Mouse (Mus musculus) lung, embryonic 15.5 days (tissue): Measurements from ENCODE around the gene Cacng8. TPM values are rescaled to one million over a fixed set of nuclear protein-coding genes. Genes with fewer than 3 reads are reported as not detected.

Experiments used
- ATAC-seq: fragments of 200-750 bp; cut with Nextera tagmentation; 2 replicates; pipeline ENCODE4 v1.8.0; 2017; ENCODE audit warnings: moderate number of reproducible peaks, borderline replicate concordance; ENCODE audit not compliant: low FRiP score, low TSS enrichment; ENCODE audit errors: extremely low read depth
- H3K27ac ChIP-seq: fragments of 300-500 bp; sonication (generic); 2 replicates; pipeline ENCODE4 v1.5.1; 2015; ENCODE audit warnings: moderate library complexity, mild to moderate bottlenecking, inconsistent platforms
- H3K27me3 ChIP-seq: fragments of 300-500 bp; sonication (generic); 2 replicates; pipeline ENCODE4 v1.6.1; 2015; ENCODE audit warnings: inconsistent platforms
- H3K36me3 ChIP-seq: fragments of 300-500 bp; sonication (generic); 2 replicates; pipeline ENCODE4 v1.6.1; 2015; ENCODE audit warnings: inconsistent platforms
- H3K4me1 ChIP-seq: fragments of 300-500 bp; sonication (generic); 2 replicates; pipeline ENCODE4 v1.6.1; 2015; ENCODE audit warnings: inconsistent platforms
- H3K4me2 ChIP-seq: fragments of 300-500 bp; sonication (generic); 2 replicates; pipeline ENCODE4 v1.6.1; 2015; ENCODE audit warnings: inconsistent platforms, mild to moderate bottlenecking, moderate library complexity
- H3K4me3 ChIP-seq: fragments of 300-500 bp; sonication (generic); 2 replicates; pipeline ENCODE4 v1.5.1; 2015; ENCODE audit warnings: mild to moderate bottlenecking, inconsistent platforms
- H3K9ac ChIP-seq: fragments of 300-500 bp; sonication (generic); 2 replicates; pipeline ENCODE4 v1.6.1; 2015; ENCODE audit warnings: inconsistent platforms
- H3K9me3 ChIP-seq: fragments of 300-500 bp; sonication (generic); 2 replicates; pipeline ENCODE4 v1.6.1; 2016; ENCODE audit warnings: inconsistent platforms
- WGBS: fragments of 180-500 bp; shearing (Covaris S2); methylation state at CpG from one replicate; pipeline ENCODE4 v1.1.7; 2015; 5-methylcytosine and 5-hydroxymethylcytosine counted together
- polyA plus RNA-seq: library from polyadenylated mRNA; unstranded; fragments of >200 nt; fragmentation: Nextera tagmentation; extraction: Ambion mirVana; gene quantifications from 2 replicates; pipeline ENCODE4 v1.2.1, GENCODE M21; 2015

Gene Cacng8
- polyA plus RNA-seq, result 2.2 and 2.4 TPM in 2 replicates

GRCm38 (mm10) chr7:3390413-3391080 lies at the start of gene Cacng8:
Gene Cacng8 (plus strand): TSS chr7:3390683.
- H3K9ac ChIP-seq, result no peak within 1 kb of the TSS
- 0% methylated on average over 7 of the region's 7 CpGs for WGBS
- ATAC-seq, result no peak

GRCm38 (mm10) chr7:3343861-3344260 lies 46.6 kb upstream of the Cacng8 start:
- no peaks in the 10 kb centered on the region for H3K27me3 ChIP-seq
- 93% methylated on average over 3 of the region's 3 CpGs for WGBS
- ATAC-seq, result no peak

More at GRCm38 (mm10) chr7:3390413-3391080, at the start of gene Cacng8:
- peak within 1 kb of the TSS; percentile 57 for H3K4me2 ChIP-seq
- peak within 1 kb of the TSS; percentile 36 for H3K4me3 ChIP-seq
- H3K9me3 ChIP-seq, result no peaks in the 10 kb centered on the region
- no peak within 1 kb of the TSS for H3K27ac ChIP-seq
- peaks cover 12% of the 10 kb centered on the region; the same call in 1 of the 2 replicates for H3K4me1 ChIP-seq
- no peaks in the 10 kb centered on the region for H3K36me3 ChIP-seq
- H3K27me3 ChIP-seq, result no peaks in the 10 kb centered on the region

DNA sequence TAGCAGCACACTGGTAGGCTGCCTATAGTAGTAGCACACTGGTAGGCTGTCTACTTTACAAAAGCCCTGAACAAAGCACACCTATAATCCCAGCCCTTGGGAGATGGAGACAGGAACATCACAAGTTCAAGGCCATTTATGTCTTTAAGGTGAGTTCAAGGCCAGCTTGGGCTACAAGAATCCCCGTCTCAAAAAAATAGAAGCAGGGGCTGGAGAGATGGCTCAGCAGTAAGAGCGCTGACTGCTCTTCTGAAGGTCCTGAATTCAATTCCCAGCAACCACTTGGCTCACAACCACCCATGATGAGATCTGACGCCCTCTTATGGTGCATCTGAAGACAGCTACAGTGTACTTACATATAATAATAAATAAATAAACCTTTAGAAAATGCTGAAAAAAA lies 45.2 kb upstream of the Cacng8 start:
- Histone ChIP-seq H3K36me3 (0 out of 2 replicates have a peak, but pooled peaks cover 3% of the 10 kb centered on the region), H3K4me1 (no peaks in the 10 kb centered on the region), H3K27me3 (no peaks in the 10 kb centered on the region), H3K27ac (no peak overlapping the region), H3K4me3 (no peak overlapping the region), H3K9ac (no peak overlapping the region), H3K4me2 (no peak overlapping the region), H3K9me3 (no peaks in the 10 kb centered on the region)
- WGBS, result 82% methylated on average over 3 of the region's 3 CpGs
- ATAC-seq, result no peak

More at GRCm38 (mm10) chr7:3343861-3344260, 46.6 kb upstream of the Cacng8 start:
- H3K9ac ChIP-seq, result no peak overlapping the region
- H3K36me3 ChIP-seq, result 0 out of 2 replicates have a peak, but pooled peaks cover 3% of the 10 kb centered on the region
- no peak overlapping the region for H3K27ac ChIP-seq
- no peaks in the 10 kb centered on the region for H3K9me3 ChIP-seq
- H3K4me1 ChIP-seq, result no peaks in the 10 kb centered on the region
- no peak overlapping the region for H3K4me2 ChIP-seq
- H3K4me3 ChIP-seq, result no peak overlapping the region

DNA sequence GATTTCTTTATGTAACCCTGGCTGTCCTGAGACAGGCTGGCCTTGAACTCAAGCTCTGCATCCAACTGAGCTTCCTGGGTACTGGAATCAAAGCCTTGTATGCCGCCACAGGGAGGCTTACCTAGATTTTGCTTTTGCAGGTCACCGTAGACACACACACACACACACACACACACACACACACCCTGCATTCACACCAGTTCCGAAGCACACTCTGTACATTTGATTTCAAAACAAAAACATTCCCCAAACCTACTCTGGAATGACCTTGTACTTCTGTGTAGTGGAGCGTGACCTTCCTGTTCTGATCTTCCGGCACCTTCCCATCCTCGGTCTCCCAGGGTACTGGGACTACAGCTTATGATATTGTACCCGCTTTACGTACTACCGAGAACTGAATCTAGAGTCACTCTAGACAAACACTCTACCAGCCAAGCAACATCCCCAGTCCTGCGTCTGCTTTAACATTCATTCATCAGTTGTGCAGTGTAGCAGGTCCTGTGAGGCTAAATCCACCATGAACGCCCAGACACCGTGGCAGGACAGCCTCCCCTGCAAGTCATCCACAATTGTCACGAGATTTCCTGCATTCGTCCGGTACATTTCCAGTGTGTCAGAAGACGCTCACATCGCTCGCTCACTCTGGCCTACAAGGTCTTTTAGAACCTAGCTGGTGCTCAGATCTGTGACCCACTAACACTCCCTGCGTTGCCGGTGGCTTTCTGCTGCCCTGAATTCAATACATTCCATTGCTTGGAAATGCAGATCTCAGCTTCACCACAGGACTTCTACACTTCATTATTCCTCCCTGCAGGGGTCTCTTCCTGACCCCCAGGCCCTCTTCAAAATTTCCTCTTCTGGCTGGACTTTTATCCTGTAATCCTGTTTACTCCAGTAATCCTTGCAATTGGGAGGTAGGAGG lies 42.9 kb upstream of the Cacng8 start:
- whole genome bisulfite sequencing, result 66% methylated on average over 20 of the region's 20 CpGs
- Histone ChIP-seq H3K9me3 (no peaks in the 10 kb centered on the region), H3K4me1 (no peaks in the 10 kb centered on the region), H3K27me3 (no peaks in the 10 kb centered on the region), H3K27ac (no peak overlapping the region), H3K36me3 (no peaks in the 10 kb centered on the region), H3K4me2 (no peak overlapping the region), H3K4me3 (no peak overlapping the region), H3K9ac (no peak overlapping the region)
- no peak for ATAC-seq

DNA sequence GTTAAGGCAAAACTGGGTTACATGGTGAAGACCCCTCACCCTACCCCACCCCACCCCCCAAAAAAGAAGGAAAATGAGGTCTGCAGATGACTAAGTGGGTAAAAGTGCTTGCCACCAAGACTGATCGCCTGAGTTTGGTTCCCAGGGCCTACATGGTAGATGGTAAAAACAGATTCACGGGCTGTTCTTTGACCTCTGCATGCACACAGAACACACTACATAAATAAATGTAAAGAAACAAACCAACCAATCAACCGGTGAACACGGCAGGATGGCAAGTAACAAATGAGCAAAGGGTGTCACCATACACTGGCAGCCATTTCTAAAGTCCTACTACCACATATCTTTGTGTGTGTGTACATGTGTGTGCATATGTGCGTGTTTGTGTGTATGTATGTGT lies 42.2 kb upstream of the Cacng8 start:
- no peak for ATAC-seq
- Histone ChIP-seq H3K4me1 (no peaks in the 10 kb centered on the region), H3K36me3 (no peaks in the 10 kb centered on the region), H3K9me3 (no peaks in the 10 kb centered on the region), H3K4me3 (no peak overlapping the region), H3K27ac (no peak overlapping the region), H3K4me2 (no peak overlapping the region), H3K27me3 (no peaks in the 10 kb centered on the region), H3K9ac (no peak overlapping the region)
- WGBS, result 72% methylated on average over 5 of the region's 5 CpGs

- H3K4me1 ChIP-seq, result no peaks in the 10 kb centered on the region
- no peaks in the 10 kb centered on the region for H3K27me3 ChIP-seq
- no peak overlapping the region for H3K4me2 ChIP-seq
- no peak overlapping the region for H3K27ac ChIP-seq
- no peak overlapping the region for H3K9ac ChIP-seq
- ATAC-seq, result no peak
- no peaks in the 10 kb centered on the region for H3K9me3 ChIP-seq
- H3K4me3 ChIP-seq, result no peak overlapping the region
- H3K36me3 ChIP-seq, result no peaks in the 10 kb centered on the region
- 85% methylated on average over 9 of the region's 9 CpGs for WGBS
Measured at GRCm38 (mm10) chr7:3349775-3350174, 40.7 kb upstream of the Cacng8 start.

DNA sequence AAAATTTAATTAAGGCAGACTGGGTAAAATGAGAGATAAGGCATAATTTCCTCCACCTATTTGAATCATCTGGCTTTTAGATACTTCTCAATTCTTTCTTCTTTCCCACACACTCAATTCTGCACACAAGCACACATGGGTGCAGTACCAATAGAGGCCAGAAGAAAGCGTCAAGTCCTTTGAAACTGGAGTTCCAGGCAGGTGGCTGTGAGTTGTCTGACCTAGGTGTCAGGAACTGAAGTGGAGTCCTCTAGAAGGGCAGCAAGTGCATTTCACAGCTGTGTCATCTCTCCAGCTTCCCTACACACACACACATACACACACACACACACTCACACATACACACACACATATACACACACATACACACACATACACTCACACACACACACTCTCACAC lies 38.9 kb upstream of the Cacng8 start:
- no peak overlapping the region for H3K27ac ChIP-seq
- no peak for ATAC-seq
- H3K4me1 ChIP-seq, result no peaks in the 10 kb centered on the region
- no peaks in the 10 kb centered on the region for H3K9me3 ChIP-seq
- no peak overlapping the region for H3K4me3 ChIP-seq
- H3K9ac ChIP-seq, result no peak overlapping the region
- H3K4me2 ChIP-seq, result no peak overlapping the region
- H3K27me3 ChIP-seq, result no peaks in the 10 kb centered on the region
- 89% methylated on average over 1 of the region's 1 CpGs for WGBS
- H3K36me3 ChIP-seq, result no peaks in the 10 kb centered on the region

DNA sequence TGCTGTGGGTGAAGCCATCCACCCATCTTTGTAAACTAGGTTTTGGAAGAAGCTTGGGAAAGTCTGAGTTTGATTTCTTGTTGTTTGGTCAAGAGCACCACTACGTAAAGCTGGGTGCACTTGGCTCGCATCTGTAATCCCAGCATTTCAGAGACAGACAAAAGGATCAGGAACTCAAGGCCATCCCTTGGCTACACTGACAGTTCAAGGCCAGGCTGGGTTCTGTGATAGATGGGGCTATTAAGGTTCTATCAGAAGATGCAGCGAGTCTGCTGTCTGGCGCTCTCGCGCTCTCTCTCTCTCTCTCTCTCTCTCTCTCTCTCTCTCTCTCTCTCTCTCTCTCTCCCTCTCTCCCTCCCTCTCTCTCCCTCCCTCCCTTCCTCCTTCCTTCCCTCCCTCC lies 35.6 kb upstream of the Cacng8 start:
- 87% methylated on average over 6 of the region's 6 CpGs for WGBS
- no peak overlapping the region for H3K9ac ChIP-seq
- no peak overlapping the region for H3K27ac ChIP-seq
- no peak overlapping the region for H3K4me2 ChIP-seq
- no peaks in the 10 kb centered on the region for H3K36me3 ChIP-seq
- no peak overlapping the region for H3K4me3 ChIP-seq
- H3K4me1 ChIP-seq, result no peaks in the 10 kb centered on the region
- no peak for ATAC-seq
- H3K9me3 ChIP-seq, result no peaks in the 10 kb centered on the region
- no peaks in the 10 kb centered on the region for H3K27me3 ChIP-seq

GRCm38 (mm10) chr7:3360678-3361077 lies 29.8 kb upstream of the Cacng8 start:
- H3K4me3 ChIP-seq, result no peak overlapping the region
- 77% methylated on average over 1 of the region's 1 CpGs for whole genome bisulfite sequencing
- H3K36me3 ChIP-seq, result no peaks in the 10 kb centered on the region
- H3K4me1 ChIP-seq, result no peaks in the 10 kb centered on the region
- no peak for ATAC-seq
- no peak overlapping the region for H3K9ac ChIP-seq
- H3K27ac ChIP-seq, result no peak overlapping the region
- H3K27me3 ChIP-seq, result no peaks in the 10 kb centered on the region
- H3K4me2 ChIP-seq, result no peak overlapping the region
- no peaks in the 10 kb centered on the region for H3K9me3 ChIP-seq

- H3K9ac ChIP-seq, result no peak overlapping the region
- H3K36me3 ChIP-seq, result no peaks in the 10 kb centered on the region
- no peak overlapping the region for H3K4me3 ChIP-seq
- 0 out of 2 replicates have a peak, but pooled peaks cover 10% of the 10 kb centered on the region for H3K4me1 ChIP-seq
- 38% methylated on average over 11 of the region's 11 CpGs for WGBS
- peaks cover 24% of the 10 kb centered on the region for H3K27me3 ChIP-seq
- ATAC-seq, result no peak
- H3K27ac ChIP-seq, result no peak overlapping the region
- no peak overlapping the region for H3K4me2 ChIP-seq
- no peaks in the 10 kb centered on the region for H3K9me3 ChIP-seq
Measured at GRCm38 (mm10) chr7:3365547-3366279, 24.8 kb upstream of the Cacng8 start.

- Histone ChIP-seq H3K4me2 (peak overlapping the region; percentile 34), H3K27me3 (peaks cover 24% of the 10 kb centered on the region), H3K4me3 (0 out of 2 replicates have a peak overlapping the region, but pooled peaks have one; percentile 4), H3K36me3 (no peaks in the 10 kb centered on the region), H3K4me1 (0 out of 2 replicates have a peak, but pooled peaks cover 10% of the 10 kb centered on the region), H3K27ac (no peak overlapping the region), H3K9ac (no peak overlapping the region), H3K9me3 (no peaks in the 10 kb centered on the region)
- peak; percentile 33; the same call in 1 of the 2 replicates for ATAC-seq
- WGBS, result 22% methylated on average over 42 of the region's 42 CpGs
Measured at GRCm38 (mm10) chr7:3366705-3367516, 23.6 kb upstream of the Cacng8 start.
